Mouse (Mus musculus): ENCODE data around the gene Rpl32.

Rpl32 gene

DNA sequence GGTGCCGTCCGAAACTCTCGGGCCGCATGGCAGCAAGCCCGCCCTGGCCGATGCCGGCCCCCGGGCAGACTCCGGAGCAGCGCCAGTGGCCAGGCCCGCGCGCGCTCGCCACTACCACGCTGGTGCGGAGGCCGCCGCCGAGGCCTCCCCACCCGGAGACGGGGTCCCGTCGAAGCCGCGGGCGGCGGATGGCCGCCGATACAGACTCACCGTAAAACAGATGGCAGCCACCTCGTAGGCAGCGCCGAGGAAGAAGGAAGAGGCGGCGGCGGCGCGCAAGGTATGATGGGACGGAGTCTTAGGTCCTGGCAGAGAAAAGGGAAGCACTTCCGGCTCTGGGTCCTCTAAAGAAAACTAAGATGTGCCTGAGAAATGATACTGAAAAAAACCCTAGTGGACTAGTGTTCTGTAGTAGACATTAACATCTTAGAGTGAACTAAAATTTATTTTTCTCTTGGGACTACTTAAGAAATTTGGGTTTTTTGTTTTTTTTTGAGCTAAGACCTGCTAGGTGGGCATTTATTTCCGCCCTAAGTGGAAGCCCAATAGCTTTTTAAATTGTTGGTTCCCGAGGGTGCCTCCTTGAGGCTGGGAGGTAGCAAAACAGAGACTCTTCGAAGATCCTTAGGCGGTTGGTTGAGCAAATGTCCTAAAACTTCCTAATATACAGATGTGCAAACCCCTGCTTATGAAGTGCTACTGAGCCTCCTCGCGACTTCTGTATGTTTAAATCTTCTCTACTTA, at the start of gene Rpl32:
TSS of gene Rpl32 (minus strand) at position 260 of the 744 bp plus-strand sequence.
- peak; percentile 81 for DNase-seq

DNA sequence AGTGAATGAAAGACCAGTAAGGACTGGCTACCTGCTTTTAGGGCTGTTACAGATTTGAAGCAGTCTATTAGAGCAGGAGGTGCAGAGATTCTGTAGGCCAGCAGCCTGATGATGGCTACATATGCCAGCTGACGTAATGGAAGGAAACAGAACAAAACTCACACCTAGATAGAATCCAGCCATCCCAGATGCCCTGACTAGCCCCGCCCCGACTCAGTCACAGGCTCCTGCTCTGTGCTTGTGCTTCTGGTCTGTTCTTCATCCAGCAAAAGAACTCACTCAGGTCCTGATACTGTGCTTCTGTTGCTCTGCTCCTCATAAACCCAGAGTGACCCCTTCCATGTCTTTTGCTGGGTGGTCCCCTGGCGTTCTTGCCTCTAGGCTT, 47.8 kb upstream of the Rpl32 start:
- DNase-seq: no peak

DNA sequence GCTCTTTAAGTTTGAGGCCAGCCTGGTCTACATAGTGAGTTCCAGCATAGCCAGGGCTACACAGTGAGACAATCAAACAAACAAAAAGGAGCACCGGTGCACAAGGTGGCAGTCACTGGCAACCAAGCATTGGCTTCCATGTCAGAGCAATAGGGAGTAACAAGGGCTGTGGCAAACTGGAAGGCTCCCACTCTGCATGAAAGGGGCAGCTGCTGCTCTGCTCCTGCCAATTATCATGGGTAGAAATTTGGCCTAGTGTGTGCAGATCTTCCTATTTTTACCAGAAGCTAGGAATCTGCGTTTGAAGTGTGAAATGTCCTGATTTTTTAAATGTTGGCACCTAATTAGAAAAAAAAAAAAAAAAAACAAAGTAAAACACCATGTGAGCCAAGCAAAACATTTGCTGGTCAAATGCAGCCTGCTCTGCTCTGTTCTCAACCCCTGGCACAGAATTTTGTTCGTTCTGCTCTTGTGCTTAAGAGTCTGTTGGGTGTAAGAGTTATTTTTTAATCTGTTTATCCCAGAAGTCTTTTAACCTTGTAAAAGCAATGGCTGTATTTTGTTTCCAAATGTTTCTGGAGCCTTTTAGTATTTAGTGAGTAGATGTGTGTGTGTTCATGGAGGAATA, 47.3 kb upstream of the Rpl32 start:
- no peak for DNase-seq

DNA sequence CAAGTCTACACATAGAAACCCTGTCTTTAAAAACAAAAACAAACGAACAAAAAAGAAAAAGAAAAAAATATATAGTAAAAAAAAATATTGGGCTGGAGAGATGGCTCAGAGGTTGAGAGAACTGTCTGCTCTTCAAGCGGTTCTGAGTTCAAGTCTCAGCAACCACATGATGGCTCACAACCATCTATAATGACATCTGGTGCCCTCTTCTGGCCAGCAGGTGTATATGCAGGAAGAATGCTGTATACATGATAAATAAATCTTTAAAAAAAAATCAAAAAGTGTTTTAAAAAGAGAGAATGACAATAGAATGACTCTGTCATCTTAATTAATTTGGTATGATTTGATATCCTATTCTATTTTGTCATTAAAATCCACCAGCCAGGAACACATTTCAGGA, 45.9 kb upstream of the Rpl32 start:
- no peak for DNase-seq

DNA sequence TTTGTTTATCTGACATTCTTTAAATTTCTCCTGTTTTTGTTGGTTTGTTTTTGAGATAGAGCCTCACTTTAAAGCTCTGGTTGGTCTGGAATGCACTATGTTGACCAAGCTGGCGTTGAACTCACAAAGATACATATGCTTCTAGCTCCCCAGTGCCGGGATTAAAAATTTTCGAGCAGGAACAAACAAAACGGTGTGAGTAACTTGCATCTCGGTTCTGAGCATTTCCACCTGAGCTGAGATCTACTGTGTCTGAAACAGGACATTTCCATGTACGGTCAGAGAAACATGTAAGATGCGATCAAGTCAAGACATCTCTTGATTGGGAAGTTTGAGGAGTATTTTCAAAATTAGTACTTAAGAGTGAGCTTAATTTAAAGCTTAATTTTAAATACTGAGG, 45.4 kb upstream of the Rpl32 start:
- no peak for DNase-seq

DNA sequence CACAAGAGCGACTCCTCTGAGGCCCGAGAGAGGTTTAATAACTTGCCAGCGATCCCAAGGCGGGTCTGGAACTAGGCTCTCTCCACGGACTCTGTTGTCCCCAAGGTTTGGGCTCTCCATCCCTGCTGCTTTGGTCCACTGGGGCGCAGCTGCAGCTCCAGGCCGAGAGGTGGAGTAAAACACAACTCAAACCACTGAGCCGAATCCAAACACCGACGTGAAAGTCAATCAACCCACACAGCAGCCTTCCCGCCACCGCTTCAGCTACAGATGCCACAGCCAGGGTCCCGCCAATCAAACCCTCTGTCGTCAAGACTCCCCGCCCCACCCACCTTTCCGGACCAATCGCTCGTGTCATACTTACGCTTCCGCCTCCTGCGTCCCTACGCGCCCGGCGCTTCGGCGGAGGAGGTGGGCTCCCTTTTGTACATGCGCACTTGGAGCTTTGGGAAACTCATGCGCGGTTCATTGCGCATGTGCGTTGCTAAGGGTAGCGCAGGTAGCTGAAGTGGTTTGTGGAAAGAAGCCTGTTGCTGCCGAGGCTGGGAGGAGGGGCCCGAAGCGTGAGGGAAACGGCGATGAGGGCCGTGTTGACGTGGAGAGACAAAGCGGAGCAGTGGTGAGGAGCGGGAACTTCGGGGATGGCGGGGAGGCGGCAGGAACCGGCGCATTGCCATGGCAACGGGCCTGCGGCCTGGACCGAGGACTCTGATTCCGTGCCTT, 44.7 kb upstream of the Rpl32 start, which contains the start of the genes Mbd4 and Ift122:
TSS of gene Mbd4 (minus strand) at position 281 of the 723 bp plus-strand sequence.
TSS of gene Ift122 (plus strand) at position 380 of the 723 bp plus-strand sequence.
- peak; percentile 94 for DNase-seq

DNA sequence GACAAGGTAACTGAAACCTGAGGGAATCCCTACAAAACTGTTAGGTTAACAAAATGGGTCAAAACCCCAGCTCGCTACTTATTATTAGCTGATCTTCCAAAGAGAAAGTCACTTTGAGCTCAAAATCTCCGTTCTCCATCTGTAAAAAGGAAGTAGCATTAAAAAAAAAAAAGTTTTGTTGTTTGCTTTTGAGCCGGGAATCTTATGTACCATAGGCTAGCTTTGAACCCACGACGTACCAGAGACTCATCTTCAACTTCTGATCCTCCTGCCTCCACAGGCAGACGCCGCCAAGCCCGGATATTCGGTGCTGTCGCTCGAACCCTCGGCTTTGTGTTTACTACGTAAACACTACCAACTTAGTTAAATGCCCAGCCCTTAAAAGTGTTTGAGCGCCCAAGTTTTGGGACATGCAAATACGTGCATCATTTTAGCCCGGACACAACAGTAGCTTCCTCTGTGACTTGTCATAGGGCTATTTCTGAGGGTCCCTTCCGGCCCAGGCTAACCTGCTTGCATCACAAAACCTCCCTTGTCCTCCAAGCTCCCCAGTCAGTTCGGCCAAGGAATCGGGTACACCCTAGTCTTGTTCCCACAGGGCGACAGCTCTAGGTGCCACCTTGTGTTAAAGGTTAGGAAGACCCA, 44.0 kb upstream of the Rpl32 start:
- no peak for DNase-seq

DNA sequence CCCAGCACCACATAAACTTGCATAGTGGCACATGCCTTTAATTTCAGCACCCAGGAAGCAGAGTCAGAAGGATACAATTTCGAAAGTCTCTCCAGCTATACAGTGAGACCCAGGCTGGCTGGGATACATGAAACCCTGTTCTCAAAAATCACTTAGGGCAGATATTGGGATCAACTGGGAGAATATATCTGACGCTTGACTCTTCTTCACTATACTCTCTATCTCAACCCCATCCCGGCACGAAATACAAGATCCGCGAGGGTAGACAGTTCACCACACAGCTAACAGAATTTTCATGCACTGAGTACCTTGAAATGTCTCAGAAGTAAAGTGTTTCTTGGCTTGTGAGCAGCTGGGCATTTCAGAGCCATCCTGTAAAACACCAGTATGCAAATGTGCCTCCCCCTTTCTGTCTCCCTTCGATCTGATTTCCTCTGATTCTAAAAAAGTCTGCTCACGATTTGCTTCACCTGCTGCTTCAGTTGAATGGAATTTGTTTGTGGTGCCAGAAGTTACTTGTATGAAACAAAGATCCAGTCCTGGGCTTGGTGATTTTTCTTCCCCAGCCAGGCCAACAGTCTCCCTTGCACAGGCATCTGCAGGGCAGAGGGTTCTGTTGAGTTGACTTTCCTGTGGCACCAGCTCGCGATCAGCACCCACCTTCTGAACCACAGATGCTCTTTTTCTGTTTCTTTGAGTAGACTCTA, 40.2 kb upstream of the Rpl32 start:
- no peak for DNase-seq

DNA sequence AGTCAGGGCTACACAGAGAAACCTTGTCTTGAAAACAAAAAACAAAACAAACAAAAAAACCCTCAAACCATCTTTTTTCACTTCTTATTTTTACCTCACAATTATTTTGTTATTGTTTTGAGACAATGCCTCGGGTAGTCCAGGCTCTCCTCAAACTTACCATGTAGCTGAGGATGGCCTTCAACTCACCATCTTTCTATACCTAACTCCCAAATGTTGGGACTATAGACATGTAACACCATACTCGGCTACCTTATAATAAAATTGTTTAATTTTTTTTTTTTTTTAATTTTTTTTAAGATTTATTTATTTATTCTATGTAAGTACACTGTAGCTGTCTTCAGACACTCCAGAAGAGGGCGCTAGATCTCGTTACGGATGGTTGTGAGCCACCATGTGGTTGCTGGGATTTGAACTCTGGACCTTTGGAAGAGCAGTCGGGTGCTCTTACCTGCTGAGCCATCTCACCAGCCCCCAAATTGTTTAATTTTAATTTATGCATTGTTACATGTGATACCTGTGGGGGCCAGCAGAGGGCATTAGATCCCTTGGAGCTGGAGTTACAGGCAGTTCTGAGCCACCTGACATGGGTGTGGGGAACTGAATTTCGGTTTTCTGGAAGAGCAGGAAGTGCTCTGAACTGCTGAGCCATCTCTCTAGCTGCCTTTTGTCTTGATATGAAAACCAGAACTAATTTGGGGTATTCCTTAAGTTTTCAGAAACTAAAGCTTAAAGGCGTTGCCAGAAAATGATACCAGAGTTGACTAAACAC, 38.3 kb upstream of the Rpl32 start:
- DNase-seq: peak; percentile 66

DNA sequence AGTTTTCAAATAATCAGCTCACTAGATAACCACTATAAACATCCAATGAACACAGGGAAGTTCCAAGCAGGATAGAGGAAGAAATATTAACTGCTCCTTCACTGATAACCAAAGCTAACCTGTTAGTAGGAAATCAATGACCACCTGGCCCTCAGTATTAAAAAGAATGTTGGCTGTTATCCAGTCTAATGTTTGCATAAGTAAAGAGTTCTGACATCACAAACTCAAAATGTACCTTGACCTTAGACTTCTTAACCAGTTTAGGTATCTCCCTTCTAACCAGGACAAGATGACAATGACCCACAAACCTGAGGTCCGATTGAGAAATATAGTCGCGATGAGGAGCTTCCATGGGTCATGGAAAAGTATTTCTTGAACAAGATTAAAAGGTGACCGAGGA, 36.5 kb upstream of the Rpl32 start:
- DNase-seq: no peak

DNA sequence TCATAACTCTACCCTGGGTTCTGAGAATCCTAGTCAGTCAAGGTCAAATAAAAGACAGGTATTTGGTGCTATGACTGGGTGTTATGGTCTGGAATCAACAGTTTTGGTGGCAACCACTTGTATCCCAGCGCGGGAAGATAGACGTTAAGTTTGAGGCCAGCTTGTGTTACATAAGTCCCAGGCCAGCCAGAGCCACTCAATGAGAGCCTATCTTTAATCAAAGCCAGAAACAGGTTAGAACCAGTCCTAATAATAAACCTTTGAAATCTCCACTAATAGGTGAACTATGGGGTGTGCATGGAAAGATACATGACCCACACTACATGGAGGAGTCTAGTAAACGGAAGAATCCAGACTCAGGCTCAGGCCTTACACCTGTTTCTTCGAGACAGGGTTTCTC, 30.2 kb upstream of the Rpl32 start:
- no peak for DNase-seq

DNA sequence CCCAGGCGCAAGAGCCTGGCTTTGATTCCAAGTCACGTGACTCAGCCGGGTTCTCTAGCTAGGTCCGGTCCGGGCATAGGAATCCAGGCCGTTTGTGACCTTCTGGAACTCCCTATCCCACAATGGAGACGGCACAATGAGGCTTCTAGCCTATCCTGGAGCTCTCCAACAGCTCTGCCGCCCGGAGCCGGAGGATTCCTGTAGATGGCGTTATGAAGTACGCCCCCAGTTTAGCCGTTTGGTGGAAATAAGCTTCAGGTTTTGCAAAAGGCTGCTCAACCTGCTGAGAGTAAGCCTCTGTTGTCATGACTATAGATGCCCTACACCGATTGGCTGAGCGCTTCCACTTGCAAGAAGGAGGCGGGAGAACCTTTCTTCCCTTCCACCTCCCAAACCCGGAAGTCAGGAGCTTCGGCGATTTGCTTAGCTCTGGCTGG, 29.6 kb upstream of the Rpl32 start, which contains the start of gene Efcab12:
TSS of gene Efcab12 (minus strand) at position 252 of the 437 bp plus-strand sequence.
- DNase-seq: peak; percentile 55

DNA sequence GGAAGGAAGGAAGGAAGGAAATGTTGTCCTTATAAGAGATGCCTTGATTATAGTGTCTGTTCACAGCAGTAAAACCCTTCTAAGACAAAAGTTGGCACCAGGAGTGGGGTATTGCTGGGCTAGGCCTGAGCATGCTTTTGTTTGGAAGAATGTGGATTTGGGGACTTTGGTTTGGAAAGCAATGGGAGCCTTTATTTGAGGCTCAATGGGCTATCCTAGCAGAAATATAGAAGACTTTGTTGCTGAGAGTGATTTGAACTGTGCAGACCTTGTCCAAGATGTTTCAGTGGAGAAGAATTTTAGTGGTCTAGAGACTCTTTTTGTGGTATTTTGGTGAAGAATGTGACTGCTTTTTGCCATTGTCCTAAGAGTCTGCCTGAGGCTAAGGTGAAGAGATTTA, 25.3 kb upstream of the Rpl32 start:
- no peak for DNase-seq

DNA sequence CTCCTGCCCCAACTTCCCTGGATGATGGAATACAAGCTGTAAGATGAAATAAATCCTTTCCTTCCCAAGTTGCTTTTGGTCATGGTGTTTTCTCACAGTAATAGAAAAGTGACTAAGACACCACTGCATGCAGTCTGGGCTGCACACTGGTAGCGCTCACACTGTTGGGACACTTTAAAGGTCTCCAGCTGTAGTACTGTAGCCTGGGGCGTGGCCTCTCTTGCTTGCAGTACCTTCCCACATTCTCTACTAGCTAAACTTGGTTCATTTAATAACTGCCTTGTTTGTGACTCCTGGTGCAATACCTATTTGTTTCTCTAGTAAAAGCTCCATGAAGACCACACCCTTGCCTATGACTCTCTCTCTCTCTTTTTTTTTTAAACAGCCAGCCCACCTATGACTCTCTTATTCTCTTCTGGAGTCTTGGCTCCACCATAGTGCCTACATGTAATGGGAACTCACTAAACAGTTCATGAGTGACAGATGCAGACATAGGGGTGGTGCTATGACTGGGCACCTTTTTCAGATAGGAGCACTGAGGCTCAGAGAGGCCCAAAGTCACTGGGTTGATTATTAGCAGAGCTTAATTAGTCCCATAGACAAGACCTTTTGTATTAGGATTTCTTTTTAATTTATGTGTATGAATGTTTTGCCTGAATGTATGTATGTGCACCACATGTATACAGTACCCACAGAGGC, 23.8 kb upstream of the Rpl32 start:
- DNase-seq: no peak

DNA sequence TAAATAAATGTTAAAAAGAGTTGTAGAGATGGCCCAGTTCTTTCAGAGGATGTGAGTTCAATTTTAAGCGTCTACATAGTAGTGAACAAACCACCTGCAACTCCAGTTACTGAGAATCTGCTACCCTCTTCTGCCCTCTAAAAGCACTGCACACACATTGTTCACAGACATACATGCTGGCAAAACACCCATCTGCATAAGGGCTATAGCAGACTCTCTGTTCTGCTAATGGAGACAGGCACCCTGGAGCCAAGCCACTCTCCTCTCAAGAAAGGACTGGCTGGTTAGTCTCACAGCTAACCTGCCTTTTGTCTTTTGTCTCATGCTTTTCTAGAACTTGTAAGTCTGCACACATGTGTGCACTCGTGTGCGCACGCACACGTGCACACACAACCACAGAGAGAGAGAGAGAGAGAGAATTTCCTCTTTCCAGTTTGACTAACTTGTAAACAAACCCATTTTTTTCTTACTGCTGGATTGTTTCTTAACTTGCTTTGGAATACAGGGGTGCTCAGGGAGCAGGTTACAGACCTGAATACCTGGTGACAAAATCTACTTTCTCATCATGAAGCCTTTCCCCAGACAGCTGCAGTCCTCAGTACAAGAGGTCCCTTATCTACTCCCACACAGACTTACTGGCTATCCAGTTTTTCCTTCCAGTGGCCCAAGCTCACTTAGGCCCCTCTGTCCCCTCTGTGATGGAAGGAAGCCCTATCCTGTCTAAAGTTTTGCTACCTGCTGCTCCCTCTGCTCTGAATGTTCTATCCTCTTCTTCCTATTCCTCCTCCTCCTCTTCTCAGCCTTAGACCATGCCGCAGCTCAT, 22.4 kb upstream of the Rpl32 start:
- no peak for DNase-seq

DNA sequence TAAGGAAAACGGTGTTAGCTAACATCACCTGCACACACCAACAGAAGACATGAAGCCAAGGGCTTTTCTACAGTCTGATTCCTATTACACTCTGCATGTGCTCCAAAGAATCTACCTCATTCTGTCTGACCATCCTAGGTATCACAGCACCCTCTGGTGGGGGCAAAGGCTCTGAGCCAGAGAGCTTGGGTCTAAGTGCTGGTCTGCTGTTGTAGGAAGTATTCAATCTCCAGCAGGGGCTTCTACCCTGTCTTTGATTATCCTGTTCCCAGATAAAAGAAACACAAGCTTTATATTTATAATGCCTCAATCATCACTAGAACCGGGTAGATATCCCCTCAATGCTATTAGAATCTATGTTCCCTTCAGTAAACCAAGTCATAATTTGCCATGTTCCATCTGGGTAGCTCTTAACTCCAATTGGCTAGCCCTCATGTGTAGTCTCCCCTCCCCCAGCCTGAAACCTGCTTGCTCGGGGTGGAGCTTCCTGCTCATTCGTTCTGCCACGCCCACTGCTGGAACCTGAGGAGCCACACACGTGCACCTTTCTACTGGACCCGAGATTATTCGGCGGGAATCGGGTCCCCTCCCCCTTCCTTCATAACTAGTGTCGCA, 15.4 kb upstream of the Rpl32 start:
- DNase-seq: peak; percentile 35

DNA sequence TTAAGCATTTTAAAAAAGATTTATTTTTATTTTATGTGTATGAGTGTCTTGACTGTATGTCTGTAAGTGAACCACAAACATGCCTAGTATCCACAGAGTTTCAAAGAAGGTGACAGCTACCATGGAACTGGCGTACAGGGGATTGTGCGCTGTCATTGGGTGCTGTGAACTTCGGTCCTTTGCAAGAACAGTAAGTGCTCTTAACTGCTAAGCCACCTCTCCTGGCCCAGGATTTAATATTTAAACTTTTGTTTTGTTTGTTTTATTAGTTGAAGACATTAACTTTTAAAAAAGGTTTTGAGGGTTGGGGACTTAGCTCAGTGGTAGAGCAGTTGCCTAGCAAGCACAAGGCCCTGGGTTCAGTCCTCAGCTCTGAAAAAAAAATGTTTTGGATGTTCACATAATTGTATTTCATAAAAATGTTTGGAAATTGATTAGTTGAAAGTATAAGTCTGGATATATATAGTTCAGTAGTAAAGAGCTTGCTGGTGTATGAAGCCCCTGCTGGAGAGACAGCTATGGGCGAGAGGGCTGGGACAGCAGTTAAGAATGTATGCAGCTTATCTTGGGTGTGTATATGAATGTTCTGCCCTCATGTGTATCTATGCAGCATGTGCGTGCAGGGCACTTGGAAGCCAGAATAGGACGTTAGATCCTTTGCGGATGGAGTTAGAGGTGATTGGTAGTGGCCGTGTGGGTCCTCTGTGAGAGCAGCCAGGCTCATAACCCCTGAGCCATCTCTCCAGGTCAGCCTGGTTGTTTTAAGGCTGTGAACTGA, 12.9 kb upstream of the Rpl32 start:
- no peak for DNase-seq

DNA sequence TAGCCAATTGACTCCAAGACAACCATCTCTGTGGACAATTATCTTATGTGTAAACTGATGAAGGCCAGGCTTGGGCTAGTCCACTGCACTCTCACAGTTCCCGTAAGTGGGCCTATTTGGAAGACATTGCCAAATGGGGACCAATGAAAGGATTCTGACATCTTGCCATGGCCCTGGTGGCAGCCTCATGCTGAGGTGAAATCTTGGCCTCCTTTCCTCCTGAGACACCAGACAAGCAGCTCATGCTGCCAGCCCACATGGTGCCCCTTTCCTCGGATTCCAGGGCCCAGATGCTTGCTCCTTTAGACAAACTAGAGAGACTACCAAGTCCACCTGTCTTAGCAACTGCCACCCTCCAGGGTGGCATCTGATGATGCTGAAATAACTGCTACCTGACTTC, 9.6 kb upstream of the Rpl32 start:
- no peak for DNase-seq

DNA sequence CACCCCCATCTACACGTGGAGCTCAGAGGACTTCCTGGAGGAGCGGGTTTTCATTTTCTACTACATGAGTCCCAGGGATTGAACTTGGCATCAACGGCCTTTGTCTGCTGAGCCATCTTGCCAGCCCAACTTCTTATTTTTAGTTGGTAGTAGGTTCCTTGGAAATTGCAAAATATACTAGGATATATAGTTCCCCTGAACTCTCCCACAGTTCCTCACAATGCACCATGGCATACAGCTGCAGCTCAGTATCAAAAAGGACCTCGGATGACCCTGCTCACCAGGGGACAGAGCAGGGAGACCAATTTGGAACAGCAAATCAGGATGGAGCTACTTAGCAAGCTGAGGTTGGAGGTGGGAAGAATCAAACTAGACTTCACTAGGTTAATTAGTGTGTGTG, 6.5 kb upstream of the Rpl32 start:
- DNase-seq: no peak
